Mouse (Mus musculus) heart, adult 8-10 months (tissue): ENCODE data around the gene Wnt5b. TPM values are rescaled to one million over a fixed set of nuclear protein-coding genes. Genes with fewer than 3 reads are reported as not detected.
A peak's percentile ranks its signal among the peaks of the same experiment; 100 is the strongest.

Experiments used
- DNase-seq: peaks from one replicate; pipeline ENCODE4 v3.0.0; 2022; ENCODE audit warnings: low spot score
- total RNA-seq, 4 experiments: library from RNA; stranded (reverse); gene quantifications; 2 replicates each; pipeline ENCODE4 v1.2.4; 2022

Wnt5b gene
- total RNA-seq, 4 experiments from 2014 or later = 1.6 to 3.8 (median 2.5) TPM

GRCm38 (mm10) chr6:119521931-119522391 is 22.2 kb downstream of the Wnt5b start:
- DNase-seq = no peak

- DNase-seq = no peak
Observed at GRCm38 (mm10) chr6:119521482-119521900, 22.7 kb downstream of the Wnt5b start.

- no peak for DNase-seq
Observed at GRCm38 (mm10) chr6:119520731-119521130, 23.4 kb downstream of the Wnt5b start.

GRCm38 (mm10) chr6:119514085-119514484 is 30.1 kb downstream of the Wnt5b start:
- no peak for DNase-seq

GRCm38 (mm10) chr6:119513452-119513851 is 30.7 kb downstream of the Wnt5b start:
- DNase-seq = no peak

- no peak for DNase-seq
Observed at GRCm38 (mm10) chr6:119512701-119513100, 31.4 kb downstream of the Wnt5b start.

- no peak for DNase-seq
Observed at GRCm38 (mm10) chr6:119509437-119510037, 34.6 kb downstream of the Wnt5b start.

GRCm38 (mm10) chr6:119508634-119509375 is 35.3 kb downstream of the Wnt5b start:
- no peak for DNase-seq

GRCm38 (mm10) chr6:119508221-119508620 is 35.9 kb downstream of the Wnt5b start:
- no peak for DNase-seq

- no peak for DNase-seq
Observed at GRCm38 (mm10) chr6:119505525-119506225, 38.5 kb downstream of the Wnt5b start.

GRCm38 (mm10) chr6:119504756-119505155 is 39.4 kb downstream of the Wnt5b start:
- no peak for DNase-seq

- DNase-seq = no peak
Observed at GRCm38 (mm10) chr6:119502031-119502430, 42.1 kb downstream of the Wnt5b start.

- DNase-seq = no peak
Observed at GRCm38 (mm10) chr6:119500086-119500485, 44.1 kb downstream of the Wnt5b start.

- DNase-seq = peak; percentile 38
Observed at GRCm38 (mm10) chr6:119499271-119499670, 44.9 kb downstream of the Wnt5b start.

GRCm38 (mm10) chr6:119492630-119493014 is 51.5 kb downstream of the Wnt5b start:
- DNase-seq = no peak

- no peak for DNase-seq
Observed at GRCm38 (mm10) chr6:119491997-119492629, 52.0 kb downstream of the Wnt5b start.

- DNase-seq = no peak
Observed at GRCm38 (mm10) chr6:119491006-119491405, 53.1 kb downstream of the Wnt5b start.

- no peak for DNase-seq
Observed at GRCm38 (mm10) chr6:119490549-119490948, 53.6 kb downstream of the Wnt5b start.

- DNase-seq = no peak
Observed at GRCm38 (mm10) chr6:119489765-119490164, 54.4 kb downstream of the Wnt5b start.

GRCm38 (mm10) chr6:119487619-119488018 is 56.5 kb downstream of the Wnt5b start:
- no peak for DNase-seq

GRCm38 (mm10) chr6:119487085-119487458 is 57.1 kb downstream of the Wnt5b start:
- DNase-seq = no peak
